Mouse (Mus musculus) erythroblast, embryonic 14.5 days (primary cell): ENCODE measurements around the gene Dnase1l3.

Experiments used
- GATA1 ChIP-seq: IDR thresholded peaks from 2 replicates; pipeline ENCODE4 v1.6.1; 2012; ENCODE audit warnings: low read length, inconsistent platforms, mixed read lengths
- TAL1 ChIP-seq: IDR thresholded peaks from 3 replicates; pipeline ENCODE4 v1.6.1; 2012; ENCODE audit warnings: low read length, inconsistent platforms, mixed read lengths

DNA sequence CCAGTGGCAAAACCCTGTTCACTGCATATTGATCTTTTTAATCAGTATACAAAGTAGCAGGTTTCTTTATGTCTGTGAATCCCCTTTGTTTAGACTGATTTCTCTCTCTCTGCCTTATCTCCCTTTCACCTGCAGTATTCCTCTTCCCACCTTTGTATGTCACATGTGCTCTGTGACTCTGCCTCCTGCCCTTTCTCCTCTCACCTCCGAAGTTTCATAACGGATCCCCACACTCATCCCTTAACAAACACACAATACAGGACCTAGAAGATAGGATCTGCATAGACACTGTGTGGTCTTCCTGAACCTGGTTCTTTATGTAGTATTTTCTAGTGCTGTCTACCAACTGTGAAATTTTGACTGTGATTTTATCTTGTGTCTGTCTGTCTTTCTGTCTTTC is 16.9 kb upstream of the Dnase1l3 start:
- TF ChIP-seq GATA1 (no peak), TAL1 (no peak)
